ENCODE assay signal across 11 mouse cellular contexts in the genomic region with DNA sequence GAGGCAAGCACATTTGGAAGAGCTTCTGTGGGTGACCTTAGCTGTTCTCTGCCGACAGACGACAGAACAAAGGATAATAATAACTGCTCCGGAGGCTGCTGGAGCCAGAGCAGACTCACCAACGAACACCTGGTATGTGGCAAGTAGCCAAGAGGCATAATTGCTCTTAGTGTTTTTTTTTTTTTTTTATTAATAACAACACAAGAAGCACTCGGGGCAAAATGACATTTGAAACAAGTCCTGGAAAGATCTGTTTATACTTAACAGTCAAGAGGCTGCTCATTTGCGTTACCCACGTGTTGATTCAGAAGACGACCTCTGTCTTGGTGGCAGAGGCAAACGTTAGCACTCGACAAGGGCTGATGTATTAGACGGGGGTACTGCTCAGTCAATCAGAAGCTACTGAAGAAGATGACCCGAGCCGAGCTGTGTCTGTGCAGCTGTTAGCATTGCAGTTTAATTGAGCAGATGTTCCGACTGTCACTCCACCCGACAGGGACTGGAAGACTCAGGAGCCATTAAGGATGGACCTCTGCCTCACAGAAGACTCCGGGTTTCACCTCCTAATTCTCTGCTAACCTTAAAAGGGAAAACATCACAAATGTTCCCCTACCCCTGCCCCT.
DNase-seq lines count a peak whose midpoint lies in the region; ATAC-seq and TF ChIP-seq lines count a peak whose summit lies in the region.
"Had no signal": no experiment of that assay in that cellular context is flagged by ENCODE, and none has a peak within 500 bp of the region (broad histone marks: within the 10 kb centered on the region; RNA-seq: fewer than 3 reads in every experiment).

No protein-coding gene starts in this region.

- H3K27me3 ChIP-seq in kidney, adult 2 months (replicated peaks; ENCODE audit: control insufficient read depth, insufficient read depth, low read length): no peaks in the 10 kb centered on the region
- no peaks in the 10 kb centered on the region for H3K27me3 ChIP-seq in kidney, embryonic 15.5 days
- H3K27me3 ChIP-seq in heart, embryonic 12.5 days (replicated peaks): no peaks in the 10 kb centered on the region

- no peaks in the 10 kb centered on the region for H3K36me3 ChIP-seq in kidney, adult 2 months (ENCODE audit: control insufficient read depth, insufficient read depth, low read length)
- no peaks in the 10 kb centered on the region for H3K36me3 ChIP-seq in kidney, embryonic 15.5 days
- H3K36me3 ChIP-seq in heart, embryonic 12.5 days: no peaks in the 10 kb centered on the region
- H3K36me3 ChIP-seq: G1E had no signal

- TF ChIP-seq POLR2A in kidney, adult 2 months (IDR thresholded peaks at IDR 0.05; ENCODE audit: low read depth, low read length): no peak

- no peak overlapping the region for H3K4me3 ChIP-seq in kidney, adult 2 months (ENCODE audit: insufficient read depth, low read depth, low read length)
- no peak overlapping the region for H3K4me3 ChIP-seq in kidney, embryonic 15.5 days (replicated peaks)
- H3K4me3 ChIP-seq in heart, embryonic 12.5 days: no peak overlapping the region

- H3K4me1 ChIP-seq in kidney, adult 2 months (ENCODE audit: control insufficient read depth, insufficient read depth, low read length): no peaks in the 10 kb centered on the region
- H3K4me1 ChIP-seq in kidney, embryonic 15.5 days: peaks cover 8% of the 10 kb centered on the region; the same call in 1 of the 2 replicates
- peaks cover 21% of the 10 kb centered on the region for H3K4me1 ChIP-seq in heart, embryonic 12.5 days (replicated peaks)

- TF ChIP-seq CTCF in kidney, adult 2 months (conservative IDR thresholded peaks at IDR 0.05; ENCODE audit: insufficient read depth, insufficient read length, low read depth, low read length): no peak

- no peak overlapping the region for H3K9ac ChIP-seq in kidney, embryonic 15.5 days
- no peak overlapping the region for H3K9ac ChIP-seq in heart, embryonic 12.5 days

- H3K27ac ChIP-seq in kidney, adult 2 months (ENCODE audit: insufficient read depth, low read depth, low read length): no peak overlapping the region
- no peak overlapping the region for H3K27ac ChIP-seq in kidney, embryonic 15.5 days
- peak overlapping the region; percentile 60 for H3K27ac ChIP-seq in heart, embryonic 12.5 days (ENCODE audit: poor library complexity, severe bottlenecking)

- 18% methylated on average over 16 of the region's 16 CpGs for WGBS in kidney, adult 2 months
- WGBS in kidney, embryonic 15.5 days: 19% methylated on average over 16 of the region's 16 CpGs
- 36% methylated on average over 16 of the region's 16 CpGs for WGBS in heart, embryonic 12.5 days

- no peaks in the 10 kb centered on the region; the same call in 1 of the 2 replicates for H3K9me3 ChIP-seq in kidney, embryonic 15.5 days (replicated peaks)
- H3K9me3 ChIP-seq in heart, embryonic 12.5 days (replicated peaks): no peaks in the 10 kb centered on the region

- H3K4me2 ChIP-seq in kidney, embryonic 15.5 days: no peak overlapping the region
- H3K4me2 ChIP-seq in heart, embryonic 12.5 days: peak overlapping the region; percentile 35

- peak; percentile 47 for DNase-seq in kidney, adult 2 months
- DNase-seq in thymus, postnatal 4 days: peak; percentile 8
- no peak for DNase-seq in thymus, adult 18-20 months
- peak; percentile 48 for DNase-seq in retina, postnatal 1 day
- DNase-seq in gastrocnemius, postnatal 10 days: no peak
- DNase-seq: adrenal gland, adult 8-10 months; kidney, postnatal 10 days had no signal

- no peak for ATAC-seq in kidney, embryonic 15.5 days (replicated peaks; ENCODE audit: low FRiP score)
- no peak for ATAC-seq in heart, embryonic 12.5 days (ENCODE audit: insufficient number of reproducible peaks, low FRiP score)
- ATAC-seq in inflammation-experienced regulatory T-cells, adult 6 months: no peak

Comparison
In these comparisons a context has a peak if more than half of its experiments do, and no peak if none do; other contexts are left out.
1. DNase-seq: peak in kidney, adult 2 months (single experiment), thymus, postnatal 4 days (single experiment) and retina, postnatal 1 day (single experiment); none in thymus, adult 18-20 months (0 of 2) and gastrocnemius, postnatal 10 days (single experiment).